Mouse (Mus musculus): ENCODE measurements at regions not wholly inside any gene's neighbourhood (a gene's known extent, or its start where the extent isn't known, plus 50 kb on each side); places are given as distances from the start of the nearest gene placed in this dataset.
A peak's percentile ranks its signal among the peaks of the same experiment; 100 is the strongest.

GRCm38 (mm10) chr10:118778656-118779055, 91.4 kb downstream of the Dyrk2 start:
- Histone ChIP-seq H3K27ac (no peak overlapping the region), H3K9ac (ENCODE audit: low read depth, low read length) (no peak overlapping the region), H3K36me3 (ENCODE audit: control insufficient read depth, insufficient read depth, low read length) (no peaks in the 10 kb centered on the region), H3K79me2 (replicated peaks; ENCODE audit: control insufficient read depth, insufficient read depth, low read length) (no peaks in the 10 kb centered on the region), H3K4me3 (no peak overlapping the region), H3K27me3 (ENCODE audit: control insufficient read depth, insufficient read depth, low read length) (no peaks in the 10 kb centered on the region), H3K4me1 (ENCODE audit: control insufficient read depth, insufficient read depth, low read length) (no peaks in the 10 kb centered on the region)
- DNase-seq: no peak
- TF ChIP-seq EP300 (IDR thresholded peaks at IDR 0.05; ENCODE audit: insufficient read depth, low read depth, low read length): no peak
- intact Hi-C loops (cut with DNase I): no loop called here
- WGBS: 89% methylated on average over 10 of the region's 10 CpGs

DNA sequence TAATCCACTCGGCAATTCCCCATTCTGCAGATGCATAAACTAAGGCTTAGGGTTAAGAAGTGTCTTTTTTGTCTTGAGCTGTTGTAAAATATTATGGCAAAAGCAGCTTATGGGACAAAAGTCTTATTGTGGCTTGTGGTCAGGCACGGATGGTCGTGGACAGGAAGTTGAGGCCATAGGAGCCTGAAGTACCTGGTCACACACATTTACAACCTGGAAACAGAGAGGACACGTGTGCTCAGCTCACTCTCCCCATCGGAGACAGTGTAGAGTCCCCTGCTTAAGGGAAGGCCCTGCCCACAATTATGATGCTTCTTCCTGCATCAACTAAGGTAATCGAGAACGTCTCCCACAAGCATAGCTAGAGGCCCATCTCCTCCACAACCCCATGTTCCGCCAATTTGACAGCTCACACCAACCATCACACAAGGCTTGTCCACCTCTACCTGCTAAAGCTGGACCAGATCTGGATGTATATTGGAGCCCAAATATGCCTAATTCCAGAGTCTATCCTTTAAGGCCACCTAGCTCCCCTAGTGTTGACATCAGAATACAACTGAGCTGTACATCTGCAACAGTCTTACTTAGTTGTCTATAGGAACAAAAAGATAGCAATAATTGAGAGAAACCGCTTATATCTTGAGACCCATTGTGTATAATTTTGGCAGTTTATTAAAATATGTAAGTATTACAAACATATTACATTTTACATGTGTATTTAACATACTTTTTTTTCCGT, 89.0 kb downstream of the Dyrk2 start:
- H3K9ac ChIP-seq (ENCODE audit: low read depth, low read length): no peak overlapping the region
- no peaks in the 10 kb centered on the region for H3K79me2 ChIP-seq (replicated peaks; ENCODE audit: control insufficient read depth, insufficient read depth, low read length)
- intact Hi-C loops (cut with DNase I): no loop called here
- H3K27me3 ChIP-seq (ENCODE audit: control insufficient read depth, insufficient read depth, low read length): no peaks in the 10 kb centered on the region
- H3K4me1 ChIP-seq (ENCODE audit: control insufficient read depth, insufficient read depth, low read length): no peaks in the 10 kb centered on the region
- H3K4me3 ChIP-seq: no peak overlapping the region
- WGBS: 83% methylated on average over 10 of the region's 10 CpGs
- H3K27ac ChIP-seq: no peak overlapping the region
- no peaks in the 10 kb centered on the region for H3K36me3 ChIP-seq (ENCODE audit: control insufficient read depth, insufficient read depth, low read length)
- no peak for DNase-seq
- no peak for TF ChIP-seq POLR2A (IDR thresholded peaks at IDR 0.05; ENCODE audit: insufficient read depth, low read depth, low read length)
- 0 out of 2 replicates have a peak, but pooled peaks have one; percentile 2 for TF ChIP-seq CTCF (IDR thresholded peaks at IDR 0.05)
- no peak for TF ChIP-seq EP300 (IDR thresholded peaks at IDR 0.05; ENCODE audit: insufficient read depth, low read depth, low read length)

DNA sequence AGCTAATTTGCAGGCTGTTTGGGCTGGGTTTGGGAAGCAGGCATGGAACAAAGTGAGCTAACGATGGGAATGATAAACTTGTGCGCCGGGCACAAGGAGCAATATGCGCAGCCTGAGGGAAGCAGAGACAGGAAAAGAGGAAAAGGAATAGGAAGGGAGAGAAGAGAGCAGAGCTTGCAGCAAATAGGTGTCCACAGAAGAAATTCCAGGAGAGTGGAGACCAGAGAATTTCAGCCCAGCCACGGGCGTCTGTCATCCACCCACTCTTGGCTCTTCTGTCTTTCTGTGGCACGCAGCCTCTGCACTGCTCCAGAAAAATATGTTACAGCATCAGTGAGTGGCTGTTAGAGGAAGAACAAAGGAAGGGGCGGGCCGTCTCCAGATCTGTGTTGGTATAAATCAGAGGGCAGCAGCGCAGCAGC, 88.2 kb downstream of the Dyrk2 start:
- Histone ChIP-seq H3K4me1 (ENCODE audit: control insufficient read depth, insufficient read depth, low read length) (no peaks in the 10 kb centered on the region), H3K36me3 (ENCODE audit: control insufficient read depth, insufficient read depth, low read length) (no peaks in the 10 kb centered on the region), H3K79me2 (replicated peaks; ENCODE audit: control insufficient read depth, insufficient read depth, low read length) (no peaks in the 10 kb centered on the region), H3K4me3 (no peak overlapping the region), H3K27me3 (ENCODE audit: control insufficient read depth, insufficient read depth, low read length) (no peaks in the 10 kb centered on the region), H3K9ac (ENCODE audit: low read depth, low read length) (no peak overlapping the region), H3K27ac (no peak overlapping the region)
- intact Hi-C loops (cut with DNase I): no loop called here
- DNase-seq: no peak
- WGBS: 52% methylated on average over 10 of the region's 10 CpGs
- TF ChIP-seq CTCF (IDR thresholded peaks at IDR 0.05) (no peak), POLR2A (IDR thresholded peaks at IDR 0.05; ENCODE audit: insufficient read depth, low read depth, low read length) (no peak), EP300 (IDR thresholded peaks at IDR 0.05; ENCODE audit: insufficient read depth, low read depth, low read length) (no peak)

GRCm38 (mm10) chr10:118782646-118783045, 87.4 kb downstream of the Dyrk2 start:
- TF ChIP-seq POLR2A (IDR thresholded peaks at IDR 0.05; ENCODE audit: insufficient read depth, low read depth, low read length) (no peak), EP300 (IDR thresholded peaks at IDR 0.05; ENCODE audit: insufficient read depth, low read depth, low read length) (no peak), CTCF (IDR thresholded peaks at IDR 0.05) (no peak)
- Histone ChIP-seq H3K36me3 (ENCODE audit: control insufficient read depth, insufficient read depth, low read length) (no peaks in the 10 kb centered on the region), H3K79me2 (replicated peaks; ENCODE audit: control insufficient read depth, insufficient read depth, low read length) (no peaks in the 10 kb centered on the region), H3K9ac (ENCODE audit: low read depth, low read length) (no peak overlapping the region), H3K4me3 (no peak overlapping the region), H3K27ac (no peak overlapping the region), H3K4me1 (ENCODE audit: control insufficient read depth, insufficient read depth, low read length) (no peaks in the 10 kb centered on the region), H3K27me3 (ENCODE audit: control insufficient read depth, insufficient read depth, low read length) (no peaks in the 10 kb centered on the region)
- intact Hi-C loops (cut with DNase I): no loop called here
- no peak for DNase-seq
- 67% methylated on average over 6 of the region's 6 CpGs for WGBS

DNA sequence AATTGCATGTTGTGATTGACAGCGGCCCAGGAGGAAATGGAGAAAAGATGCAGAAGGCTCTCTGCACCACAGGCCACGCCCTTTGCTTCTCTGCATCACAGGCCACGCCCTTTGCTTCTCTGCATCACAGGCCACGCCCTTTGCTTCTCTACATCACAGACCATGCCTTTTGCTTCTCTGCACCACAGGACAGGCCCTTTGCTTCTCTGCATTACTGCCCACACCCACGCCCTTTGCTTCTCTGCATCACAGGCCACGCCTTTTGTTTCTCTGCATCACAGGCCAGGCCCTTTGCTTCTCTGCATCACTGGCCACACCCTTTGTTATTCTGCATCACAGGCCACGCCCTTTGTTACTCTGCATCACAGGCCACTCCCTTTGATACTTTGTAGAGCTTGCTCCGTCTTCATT, 82.7 kb downstream of the Dyrk2 start:
- no peak overlapping the region for H3K4me3 ChIP-seq
- no peaks in the 10 kb centered on the region for H3K36me3 ChIP-seq (ENCODE audit: control insufficient read depth, insufficient read depth, low read length)
- no peak overlapping the region for H3K9ac ChIP-seq (ENCODE audit: low read depth, low read length)
- no peaks in the 10 kb centered on the region for H3K4me1 ChIP-seq (ENCODE audit: control insufficient read depth, insufficient read depth, low read length)
- H3K27ac ChIP-seq: no peak overlapping the region
- no peaks in the 10 kb centered on the region for H3K79me2 ChIP-seq (replicated peaks; ENCODE audit: control insufficient read depth, insufficient read depth, low read length)
- TF ChIP-seq EP300 (IDR thresholded peaks at IDR 0.05; ENCODE audit: insufficient read depth, low read depth, low read length) (no peak), POLR2A (IDR thresholded peaks at IDR 0.05; ENCODE audit: insufficient read depth, low read depth, low read length) (no peak), CTCF (IDR thresholded peaks at IDR 0.05) (no peak)
- DNase-seq: no peak
- 86% methylated on average over 8 of the region's 8 CpGs for WGBS
- intact Hi-C loops (cut with DNase I): no loop called here
- H3K27me3 ChIP-seq (ENCODE audit: control insufficient read depth, insufficient read depth, low read length): no peaks in the 10 kb centered on the region

GRCm38 (mm10) chr10:118792352-118793100, 77.5 kb downstream of the Dyrk2 start:
- intact Hi-C loops (cut with DNase I): no loop called here
- Histone ChIP-seq H3K4me3 (no peak overlapping the region), H3K27ac (no peak overlapping the region), H3K9ac (ENCODE audit: low read depth, low read length) (no peak overlapping the region), H3K79me2 (replicated peaks; ENCODE audit: control insufficient read depth, insufficient read depth, low read length) (no peaks in the 10 kb centered on the region), H3K36me3 (ENCODE audit: control insufficient read depth, insufficient read depth, low read length) (no peaks in the 10 kb centered on the region), H3K27me3 (ENCODE audit: control insufficient read depth, insufficient read depth, low read length) (no peaks in the 10 kb centered on the region), H3K4me1 (ENCODE audit: control insufficient read depth, insufficient read depth, low read length) (no peaks in the 10 kb centered on the region)
- 63% methylated on average over 15 of the region's 15 CpGs for WGBS
- DNase-seq: no peak
- TF ChIP-seq EP300 (IDR thresholded peaks at IDR 0.05; ENCODE audit: insufficient read depth, low read depth, low read length) (no peak), POLR2A (IDR thresholded peaks at IDR 0.05; ENCODE audit: insufficient read depth, low read depth, low read length) (no peak), CTCF (IDR thresholded peaks at IDR 0.05) (no peak)
